Mouse (Mus musculus): Measurements from ENCODE around the gene Gimap7. TPM values are rescaled to one million over a fixed set of nuclear protein-coding genes. Genes with fewer than 3 reads are reported as not detected.

Gimap7 gene
- total RNA-seq, 1 experiment from 2014 or later, result 0.33 TPM

GRCm38 (mm10) chr6:48741711-48742206 is 23.3 kb downstream of the Gimap7 start:
- no peak for DNase-seq

GRCm38 (mm10) chr6:48742422-48743351 is 24.3 kb downstream of the Gimap7 start:
- DNase-seq, result peak; percentile 30

GRCm38 (mm10) chr6:48745490-48745889 is 27.1 kb downstream of the Gimap7 start:
- no peak for DNase-seq

- DNase-seq, result peak; percentile 28
Observed at GRCm38 (mm10) chr6:48745959-48746889, 27.8 kb downstream of the Gimap7 start, which contains the start of gene Gimap5. Gene Gimap5, plus strand, starts transcription at chr6:48746197.

GRCm38 (mm10) chr6:48747091-48747966 is 28.9 kb downstream of the Gimap7 start:
- no peak for DNase-seq

- DNase-seq, result no peak
Observed at GRCm38 (mm10) chr6:48763567-48764270, 45.3 kb downstream of the Gimap7 start.

GRCm38 (mm10) chr6:48764496-48764895 is 46.1 kb downstream of the Gimap7 start:
- no peak for DNase-seq

GRCm38 (mm10) chr6:48768178-48768869 is 49.9 kb downstream of the Gimap7 start:
- DNase-seq, result no peak

- DNase-seq, result no peak
Observed at GRCm38 (mm10) chr6:48768933-48769332, 50.5 kb downstream of the Gimap7 start.

GRCm38 (mm10) chr6:48770696-48771095 is 52.3 kb downstream of the Gimap7 start, which contains the start of gene Gimap3:
Gene Gimap3, minus strand, starts transcription at chr6:48770851.
- DNase-seq, result no peak

GRCm38 (mm10) chr6:48772030-48772429 is 53.6 kb downstream of the Gimap7 start:
- DNase-seq, result peak; percentile 83

Other genes starting within 250 kb of the Gimap7 start
- 51.6 and 58.2 TPM in 2 replicates for gene Atp6v0e2, start 181.0 kb upstream of the Gimap7 start, total RNA-seq (2021)
- 43.3 and 59.5 TPM in 2 replicates for gene Lrrc61, start 163.8 kb upstream of the Gimap7 start, total RNA-seq (2021)
- gene Rarres2, start 145.8 kb upstream of the Gimap7 start, total RNA-seq (2021), result 28.6 and 36.8 TPM in 2 replicates
- not detected in 2 replicates for gene Gm45021, start 129.0 kb upstream of the Gimap7 start, total RNA-seq (2021)
- 66.1 and 67.8 TPM in 2 replicates for gene Repin1, start 124.7 kb upstream of the Gimap7 start, total RNA-seq (2021)
- not detected in 2 replicates for gene Gm44965, start 124.7 kb upstream of the Gimap7 start, total RNA-seq (2021)
- gene Zfp775, start 116.6 kb upstream of the Gimap7 start, total RNA-seq (2021), result 8.2 and 15.4 TPM in 2 replicates
- 1.7 and 3.4 TPM in 2 replicates for gene AI854703, start 91.9 kb upstream of the Gimap7 start, total RNA-seq (2021)
- 9.9 and 13.7 TPM in 2 replicates for gene Gimap8, start 71.4 kb upstream of the Gimap7 start, total RNA-seq (2021)
- 5.7 and 8.1 TPM in 2 replicates for gene Gimap9, start 42.5 kb upstream of the Gimap7 start, total RNA-seq (2021)
- 51.4 and 59.1 TPM in 2 replicates for gene Gimap4, start 34.1 kb upstream of the Gimap7 start, total RNA-seq (2021)
- gene Gimap6, start 10.4 kb upstream of the Gimap7 start, total RNA-seq (2021), result 49.4 and 57.9 TPM in 2 replicates
- 6.7 and 6.9 TPM in 2 replicates for gene Gm28053, start within 50 bp of the Gimap7 start, total RNA-seq (2021)
- 12.9 and 15.5 TPM in 2 replicates for gene Gimap1, start 20.4 kb downstream of the Gimap7 start, total RNA-seq (2021)
- gene Gimap5, start 27.6 kb downstream of the Gimap7 start, total RNA-seq (2021), result 10.5 and 16.2 TPM in 2 replicates
- 2.4 and 3.5 TPM in 2 replicates for gene Gimap3, start 52.2 kb downstream of the Gimap7 start, total RNA-seq (2021)
- 210 and 286 TPM in 2 replicates for gene Tmem176a, start 122.3 kb downstream of the Gimap7 start, total RNA-seq (2021)
- gene Tmem176b, start 122.9 kb downstream of the Gimap7 start, total RNA-seq (2021), result 498 and 582 TPM in 2 replicates
- not detected in 2 replicates for gene Aoc1, start 154.3 kb downstream of the Gimap7 start, total RNA-seq (2021)
- gene 1600015I10Rik, start 211.3 kb downstream of the Gimap7 start, total RNA-seq (2021), result not detected in 2 replicates